Mouse (Mus musculus): Measurements from ENCODE around the gene Hspb6. TPM values are rescaled to one million over a fixed set of nuclear protein-coding genes. Genes with fewer than 3 reads are reported as not detected.
A peak's percentile ranks its signal among the peaks of the same experiment; 100 is the strongest.

Gene Hspb6
- polyA plus RNA-seq, 1 experiment: 3.7 TPM

DNA sequence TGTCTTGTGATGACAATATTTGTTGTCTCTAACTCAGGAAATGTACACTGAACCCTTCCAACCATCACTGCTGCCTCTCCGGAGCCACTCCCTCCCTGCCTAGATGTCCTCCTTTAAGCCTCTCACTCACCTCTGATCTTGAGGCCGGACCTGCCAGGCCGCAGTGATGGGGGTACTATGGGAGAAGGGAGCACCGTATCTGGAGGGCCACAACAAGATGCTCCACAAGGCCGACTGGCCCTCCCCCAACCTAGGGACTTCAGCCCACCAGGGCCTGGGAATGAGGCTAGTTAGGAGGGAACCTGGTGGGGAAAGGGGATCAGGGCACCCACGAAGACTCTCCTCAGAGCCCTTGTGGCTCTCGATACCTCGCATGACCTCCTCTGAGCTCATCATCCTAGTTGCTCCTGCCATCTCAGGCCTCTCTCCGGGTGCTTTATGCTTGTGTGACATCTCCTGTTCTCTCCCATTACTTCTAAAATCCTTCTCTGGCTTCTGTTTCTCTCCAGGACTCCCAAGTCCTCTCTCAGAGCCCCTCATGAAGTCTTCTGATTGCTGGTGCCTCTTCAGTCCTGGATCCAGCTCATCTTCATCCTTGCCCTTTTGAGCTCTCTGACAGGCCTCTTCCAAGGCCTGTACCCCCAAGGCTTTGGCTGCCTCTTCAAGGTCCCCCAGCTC, 39.1 kb downstream of the Hspb6 start:
- H3K4me1 ChIP-seq (ENCODE audit: control insufficient read depth): peaks cover 64% of the 10 kb centered on the region
- H3K9me3 ChIP-seq (ENCODE audit: control insufficient read depth, low read length): no peaks in the 10 kb centered on the region
- TF ChIP-seq GATA1 (IDR thresholded peaks at IDR 0.05; ENCODE audit: low read length) (no peak), TAL1 (IDR thresholded peaks at IDR 0.05; ENCODE audit: low read length) (no peak)
- H3K4me3 ChIP-seq (replicated peaks): no peak overlapping the region
- peaks cover 13% of the 10 kb centered on the region for H3K36me3 ChIP-seq (ENCODE audit: control insufficient read depth)
- peaks cover 8% of the 10 kb centered on the region for H3K27me3 ChIP-seq (ENCODE audit: control insufficient read depth)

DNA sequence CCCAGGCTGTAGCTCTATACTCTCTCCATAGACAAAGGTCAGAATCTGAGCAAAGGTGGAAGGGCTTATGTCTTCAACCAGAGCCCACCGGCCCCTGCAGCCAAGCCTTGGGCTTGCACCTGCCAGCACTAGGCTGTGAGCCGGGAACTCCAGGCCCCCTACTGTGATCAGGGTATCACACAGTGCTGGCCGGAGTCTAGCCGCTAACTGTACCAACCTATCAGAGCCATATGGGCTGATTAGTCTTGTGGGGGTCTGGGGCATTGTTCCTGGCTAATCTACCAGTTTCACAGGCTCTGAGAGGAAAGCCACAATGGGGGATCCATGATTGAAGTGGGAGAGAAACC, 39.6 kb downstream of the Hspb6 start:
- Histone ChIP-seq H3K4me1 (ENCODE audit: control insufficient read depth) (peaks cover 61% of the 10 kb centered on the region), H3K36me3 (ENCODE audit: control insufficient read depth) (peaks cover 8% of the 10 kb centered on the region)

DNA sequence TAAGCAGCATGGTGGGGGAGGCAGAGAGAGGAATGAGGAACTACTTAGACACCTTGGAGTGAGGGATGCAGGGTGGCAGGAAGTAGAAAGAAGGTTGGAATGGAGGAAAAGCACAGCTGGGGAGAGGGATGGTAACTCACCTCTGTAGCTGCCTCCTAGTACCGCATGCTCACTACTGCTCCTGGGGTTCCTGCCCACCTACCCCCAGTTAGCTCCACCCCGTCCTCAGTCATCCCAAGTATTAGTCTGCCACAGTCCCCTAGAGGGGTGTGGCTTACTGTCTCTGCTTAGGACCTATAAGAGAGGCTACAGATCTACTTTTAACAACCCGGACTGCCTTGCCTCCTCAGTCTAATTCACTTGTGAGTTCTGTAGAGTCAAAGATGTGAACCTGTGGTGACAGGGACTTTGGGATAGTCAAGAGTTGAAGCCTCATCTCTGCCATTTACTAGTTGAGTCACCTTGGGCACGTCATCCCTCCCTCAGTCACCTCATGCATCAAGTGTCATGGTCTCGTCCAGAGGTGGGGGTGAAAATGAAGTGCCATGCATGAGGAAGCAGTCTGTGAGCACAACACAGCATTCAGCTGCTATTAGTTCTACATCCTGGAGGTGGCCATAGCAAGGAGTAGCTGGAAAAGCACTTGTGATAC, 40.9 kb downstream of the Hspb6 start:
- H3K4me3 ChIP-seq (replicated peaks): no peak overlapping the region

More for the DNA sequence above, 39.6 kb downstream of the Hspb6 start:
- Histone ChIP-seq H3K4me3 (replicated peaks) (no peak overlapping the region), H3K9me3 (ENCODE audit: control insufficient read depth, low read length) (no peaks in the 10 kb centered on the region), H3K27me3 (ENCODE audit: control insufficient read depth) (peaks cover 8% of the 10 kb centered on the region)
- TF ChIP-seq TAL1 (IDR thresholded peaks at IDR 0.05; ENCODE audit: low read length) (no peak), GATA1 (IDR thresholded peaks at IDR 0.05; ENCODE audit: low read length) (no peak)

DNA sequence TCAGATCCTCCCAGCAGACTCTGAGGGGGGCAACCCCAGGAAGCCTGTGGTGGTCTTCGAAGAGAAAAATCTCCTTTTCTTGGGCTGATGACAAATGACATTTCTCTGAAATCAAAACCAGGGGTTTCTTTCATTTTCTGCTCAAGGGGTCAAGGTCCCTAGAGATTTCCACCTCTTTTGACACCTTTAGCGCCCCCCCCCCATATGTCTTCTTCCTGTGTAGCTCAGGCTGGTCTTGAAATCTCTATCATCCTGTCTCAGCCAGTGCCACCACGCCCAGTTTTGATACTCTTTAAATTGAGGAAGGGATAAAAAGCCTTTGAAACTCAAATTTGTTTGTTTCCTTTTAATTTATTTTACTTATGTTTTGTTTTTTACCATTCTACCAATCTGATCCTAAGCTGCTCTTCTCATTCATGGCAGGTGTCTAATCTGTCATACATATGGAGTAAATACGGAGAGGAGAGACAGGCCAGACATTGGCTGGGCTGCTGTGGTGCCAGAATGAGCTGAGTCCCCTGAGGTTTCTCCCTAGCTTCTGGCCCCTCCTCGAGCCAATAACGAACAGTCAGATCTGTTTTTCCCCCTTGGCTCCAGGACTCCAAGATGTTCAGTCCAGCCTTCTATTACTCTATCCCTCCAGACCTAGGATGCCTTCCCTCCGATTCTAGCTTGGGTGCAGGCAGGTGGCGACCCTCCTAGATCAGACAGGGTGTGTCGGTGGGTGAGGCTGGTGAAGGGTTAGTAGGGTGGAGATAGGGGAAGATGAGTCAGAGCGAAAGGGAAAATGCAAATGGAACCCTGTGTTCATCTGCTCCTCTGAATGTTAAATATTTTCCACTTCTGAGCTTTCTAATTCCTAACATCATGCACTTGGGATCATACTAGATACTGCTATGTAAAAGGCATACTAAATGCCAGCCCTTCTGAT, 41.9 kb downstream of the Hspb6 start:
- Histone ChIP-seq H3K4me1 (ENCODE audit: control insufficient read depth) (peaks cover 47% of the 10 kb centered on the region), H3K9me3 (ENCODE audit: control insufficient read depth, low read length) (no peaks in the 10 kb centered on the region), H3K36me3 (ENCODE audit: control insufficient read depth) (no peaks in the 10 kb centered on the region), H3K27me3 (ENCODE audit: control insufficient read depth) (peaks cover 11% of the 10 kb centered on the region), H3K4me3 (replicated peaks) (no peak overlapping the region)
- TF ChIP-seq GATA1 (IDR thresholded peaks at IDR 0.05; ENCODE audit: low read length): no peak
- no peak for TF ChIP-seq TAL1 (IDR thresholded peaks at IDR 0.05; ENCODE audit: low read length)

More for the DNA sequence above, 40.9 kb downstream of the Hspb6 start:
- Histone ChIP-seq H3K4me1 (ENCODE audit: control insufficient read depth) (peaks cover 48% of the 10 kb centered on the region), H3K27me3 (ENCODE audit: control insufficient read depth) (peaks cover 11% of the 10 kb centered on the region), H3K9me3 (ENCODE audit: control insufficient read depth, low read length) (no peaks in the 10 kb centered on the region), H3K36me3 (ENCODE audit: control insufficient read depth) (no peaks in the 10 kb centered on the region)
- TF ChIP-seq TAL1 (IDR thresholded peaks at IDR 0.05; ENCODE audit: low read length): no peak
- TF ChIP-seq GATA1 (IDR thresholded peaks at IDR 0.05; ENCODE audit: low read length): no peak

DNA sequence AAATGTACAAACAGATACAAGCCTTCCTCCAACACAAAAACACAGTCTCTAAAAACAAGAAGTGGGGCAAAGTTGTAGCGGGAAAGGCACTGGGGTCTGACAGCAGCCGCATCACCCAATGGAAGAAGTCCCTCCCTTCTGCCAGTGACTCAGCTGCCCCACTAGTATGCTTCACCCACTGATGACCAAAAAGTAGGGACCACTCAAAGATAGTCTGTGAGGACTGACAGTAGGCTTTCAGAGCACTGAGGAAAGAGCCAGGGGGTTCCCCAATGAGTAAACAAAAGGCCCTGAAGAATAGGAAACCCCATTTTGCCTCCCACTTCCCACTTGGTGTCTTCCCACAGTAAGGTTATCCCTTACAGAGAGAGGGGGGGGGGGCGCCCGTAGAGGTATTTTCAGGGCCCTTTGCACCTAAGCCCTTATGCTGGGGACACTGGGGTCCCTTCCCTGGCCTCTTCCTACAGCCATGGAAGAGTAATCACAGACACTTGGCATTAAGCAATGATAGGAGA, 42.6 kb downstream of the Hspb6 start:
- H3K4me3 ChIP-seq (replicated peaks): no peak overlapping the region
- TF ChIP-seq GATA1 (IDR thresholded peaks at IDR 0.05; ENCODE audit: low read length) (no peak), TAL1 (IDR thresholded peaks at IDR 0.05; ENCODE audit: low read length) (no peak)
- H3K36me3 ChIP-seq (ENCODE audit: control insufficient read depth): no peaks in the 10 kb centered on the region

DNA sequence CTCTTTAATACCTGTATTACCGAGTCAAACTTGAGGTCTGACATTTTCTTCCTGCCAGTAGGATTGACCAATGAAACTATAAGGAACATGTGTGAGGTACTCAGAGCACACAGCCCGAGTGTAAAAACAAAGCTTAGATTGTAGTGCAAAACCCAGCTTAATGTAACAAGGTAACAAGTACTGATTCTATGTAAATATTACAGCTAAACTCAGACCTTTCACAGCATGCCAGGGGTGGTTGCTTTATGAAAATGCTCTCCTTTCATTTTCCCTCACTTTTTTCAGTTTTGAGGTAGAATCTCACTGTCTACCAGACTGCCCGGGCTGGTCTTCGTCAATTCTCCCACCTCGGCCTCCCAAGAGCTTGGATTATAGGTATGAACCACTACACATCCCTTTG, 44.1 kb downstream of the Hspb6 start:
- no peaks in the 10 kb centered on the region for H3K36me3 ChIP-seq (ENCODE audit: control insufficient read depth)
- TF ChIP-seq GATA1 (IDR thresholded peaks at IDR 0.05; ENCODE audit: low read length) (no peak), TAL1 (IDR thresholded peaks at IDR 0.05; ENCODE audit: low read length) (no peak)
- peaks cover 45% of the 10 kb centered on the region for H3K4me1 ChIP-seq (ENCODE audit: control insufficient read depth)
- no peak overlapping the region for H3K4me3 ChIP-seq (replicated peaks)
- peaks cover 11% of the 10 kb centered on the region for H3K27me3 ChIP-seq (ENCODE audit: control insufficient read depth)
- H3K9me3 ChIP-seq (ENCODE audit: control insufficient read depth, low read length): no peaks in the 10 kb centered on the region

More for the DNA sequence above, 42.6 kb downstream of the Hspb6 start:
- peaks cover 11% of the 10 kb centered on the region for H3K27me3 ChIP-seq (ENCODE audit: control insufficient read depth)
- no peaks in the 10 kb centered on the region for H3K9me3 ChIP-seq (ENCODE audit: control insufficient read depth, low read length)
- H3K4me1 ChIP-seq (ENCODE audit: control insufficient read depth): peaks cover 41% of the 10 kb centered on the region

DNA sequence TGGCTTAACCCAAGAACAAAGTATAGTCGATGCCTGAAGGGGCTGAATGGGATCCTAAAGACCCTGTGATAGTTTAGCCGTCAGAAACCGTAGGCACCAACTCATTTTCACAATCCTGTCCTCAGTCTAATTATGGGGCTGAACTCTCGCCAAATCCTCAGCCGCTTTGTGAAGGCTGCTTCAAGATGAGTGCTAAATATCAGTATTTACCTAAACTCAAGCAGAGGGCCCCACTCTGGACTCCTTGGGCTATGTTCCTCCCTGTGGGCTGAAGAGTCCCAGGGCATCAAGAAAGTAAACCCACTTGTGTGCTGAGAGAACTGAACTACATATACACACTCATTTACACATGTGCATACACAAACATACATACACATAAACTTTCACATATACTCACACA, 44.8 kb downstream of the Hspb6 start:
- TF ChIP-seq GATA1 (IDR thresholded peaks at IDR 0.05; ENCODE audit: low read length) (no peak), TAL1 (IDR thresholded peaks at IDR 0.05; ENCODE audit: low read length) (no peak)
- Histone ChIP-seq H3K4me1 (ENCODE audit: control insufficient read depth) (peaks cover 42% of the 10 kb centered on the region), H3K4me3 (replicated peaks) (no peak overlapping the region), H3K36me3 (ENCODE audit: control insufficient read depth) (no peaks in the 10 kb centered on the region), H3K27me3 (ENCODE audit: control insufficient read depth) (peaks cover 11% of the 10 kb centered on the region), H3K9me3 (ENCODE audit: control insufficient read depth, low read length) (no peaks in the 10 kb centered on the region)

DNA sequence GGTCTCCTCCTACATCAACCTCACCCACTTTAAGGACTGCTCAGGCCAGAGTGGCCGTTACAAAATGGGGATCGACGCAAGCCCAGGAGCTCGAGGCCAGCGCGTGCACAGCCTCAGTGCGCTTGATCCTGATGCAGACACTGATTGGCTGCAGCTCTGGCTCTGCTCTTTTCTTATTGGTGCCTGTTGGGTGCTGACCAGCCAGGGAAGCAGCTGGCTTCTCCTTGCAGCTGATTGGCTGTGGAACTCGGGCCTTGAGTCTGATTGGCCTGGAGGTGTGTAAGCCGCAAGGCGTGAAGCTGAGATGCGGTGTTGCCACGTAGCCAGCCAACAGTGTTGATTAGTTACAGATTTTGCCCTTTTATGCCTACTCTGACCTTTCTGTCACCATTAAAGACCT, 46.8 kb downstream of the Hspb6 start, which contains the start of gene Zbtb32:
TSS of gene Zbtb32 (minus strand) at position 124 of the 400 bp plus-strand sequence.
- Histone ChIP-seq H3K9me3 (ENCODE audit: control insufficient read depth, low read length) (no peaks in the 10 kb centered on the region), H3K36me3 (ENCODE audit: control insufficient read depth) (no peaks in the 10 kb centered on the region), H3K4me1 (ENCODE audit: control insufficient read depth) (peaks cover 32% of the 10 kb centered on the region), H3K4me3 (replicated peaks) (peak within 1 kb of the TSS; percentile 39), H3K27me3 (ENCODE audit: control insufficient read depth) (peaks cover 11% of the 10 kb centered on the region)
- TF ChIP-seq GATA1 (IDR thresholded peaks at IDR 0.05; ENCODE audit: low read length): no peak
- no peak for TF ChIP-seq TAL1 (IDR thresholded peaks at IDR 0.05; ENCODE audit: low read length)
